Mouse (Mus musculus): ENCODE measurements around the gene Lrfn2. TPM values are rescaled to one million over a fixed set of nuclear protein-coding genes. Genes with fewer than 3 reads are reported as not detected.

Gene Lrfn2
- under 1 TPM; 0.13 to 0.24 TPM for total RNA-seq (2021)
- long read RNA-seq, experiment 1: 0 reads
- long read RNA-seq, experiment 2: 0 reads

- DNase-seq: peak; percentile 58
Measured at GRCm38 (mm10) chr17:48931621-48932405, at the start of gene Lrfn2. Lrfn2 (plus strand) TSS chr17:48932379.

- DNase-seq: no peak
Measured at GRCm38 (mm10) chr17:48887472-48888385, 44.5 kb upstream of the Lrfn2 start.

- no peak for DNase-seq
Measured at GRCm38 (mm10) chr17:48905286-48906040, 26.7 kb upstream of the Lrfn2 start.

DNA sequence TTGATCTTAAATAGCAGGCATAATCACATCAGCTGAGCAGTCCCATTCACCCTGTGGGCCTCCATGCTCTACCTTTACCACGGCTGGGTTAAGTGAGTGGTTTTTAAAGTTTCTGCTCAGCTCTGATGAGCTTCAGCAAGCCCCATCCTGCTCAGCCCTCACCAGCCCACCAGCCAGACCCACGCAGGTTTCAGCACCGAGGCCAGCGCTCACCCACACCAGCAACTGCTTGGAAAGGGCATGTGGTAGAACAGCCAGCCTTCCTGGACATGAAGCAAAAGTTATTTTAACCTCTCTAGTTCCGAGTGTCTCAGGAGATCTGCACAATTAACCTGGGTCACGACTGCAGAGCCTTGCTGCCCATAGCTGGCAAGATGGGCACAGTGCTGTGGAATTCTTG is 18.7 kb upstream of the Lrfn2 start:
- DNase-seq: no peak

DNA sequence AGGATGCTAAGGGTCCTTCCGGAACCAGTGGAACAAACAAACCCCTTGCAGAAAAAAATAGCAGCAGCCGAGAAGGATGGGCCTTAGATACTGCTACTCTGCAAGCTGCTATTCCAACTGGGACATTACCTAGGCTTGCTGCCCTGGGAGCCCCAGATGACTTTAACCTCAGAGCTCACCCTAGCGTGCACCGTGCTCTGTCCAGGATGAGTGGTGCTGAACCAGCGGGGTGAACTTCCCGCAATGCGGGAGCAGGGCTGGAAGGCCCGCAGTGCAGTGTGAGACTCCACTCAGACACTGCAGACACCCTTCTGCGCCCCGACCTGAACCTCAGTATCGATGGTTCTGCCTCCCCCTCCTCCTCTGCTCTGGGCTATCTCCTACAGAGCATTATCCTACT is 14.8 kb upstream of the Lrfn2 start:
- DNase-seq: no peak

GRCm38 (mm10) chr17:48918458-48918857 is 13.7 kb upstream of the Lrfn2 start:
- DNase-seq: no peak

DNA sequence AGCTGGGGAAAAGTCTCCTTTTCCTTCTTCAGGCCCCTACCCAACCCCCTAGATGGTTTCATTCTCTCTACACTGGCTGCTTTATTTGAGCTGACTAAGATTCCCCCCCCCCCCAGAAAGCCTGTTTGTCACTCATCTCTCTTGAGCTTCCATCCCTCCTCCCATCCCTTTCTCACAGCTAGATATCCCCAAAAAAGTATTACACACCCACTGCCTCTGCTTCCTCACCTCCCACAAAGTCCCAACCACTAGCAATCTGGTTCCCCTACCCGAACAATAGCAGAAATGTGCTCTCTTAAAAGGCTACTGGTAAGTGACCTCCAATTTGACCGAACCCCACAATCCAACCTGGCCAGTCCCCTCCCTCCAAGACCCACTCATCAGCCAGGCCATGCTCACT is 9.3 kb upstream of the Lrfn2 start:
- DNase-seq: no peak

GRCm38 (mm10) chr17:48925426-48925825 is 6.8 kb upstream of the Lrfn2 start:
- DNase-seq: no peak

- DNase-seq: no peak
Measured at GRCm38 (mm10) chr17:48930994-48931393, 1.2 kb upstream of the Lrfn2 start.

DNA sequence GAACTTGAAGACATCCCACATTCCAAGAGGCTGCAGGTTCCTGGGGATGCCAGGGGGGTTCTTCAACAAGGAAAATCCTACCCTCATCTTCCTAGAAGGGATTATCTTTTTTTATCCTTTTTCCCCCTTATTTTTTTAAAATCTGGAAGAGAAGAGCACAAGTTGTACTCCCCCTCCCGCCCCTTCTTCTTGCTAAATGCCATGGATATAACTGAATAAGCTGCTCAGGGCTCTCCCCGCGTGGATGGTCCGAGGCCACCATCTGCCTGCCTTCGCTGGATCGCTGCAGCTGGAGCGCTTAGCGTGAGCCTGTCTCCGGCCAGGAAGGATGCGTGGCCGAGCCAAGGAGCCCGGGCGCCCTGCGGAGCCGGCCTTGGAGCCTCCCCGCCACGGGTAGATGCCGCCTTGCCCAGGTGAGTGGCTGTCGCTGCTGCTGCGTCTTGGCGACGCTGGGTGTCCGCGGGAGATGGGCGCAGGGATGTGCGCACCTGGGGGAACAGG is 277 bp downstream of the Lrfn2 start:
- no peak for DNase-seq

- no peak for DNase-seq
Measured at GRCm38 (mm10) chr17:48932916-48933315, 737 bp downstream of the Lrfn2 start.

DNA sequence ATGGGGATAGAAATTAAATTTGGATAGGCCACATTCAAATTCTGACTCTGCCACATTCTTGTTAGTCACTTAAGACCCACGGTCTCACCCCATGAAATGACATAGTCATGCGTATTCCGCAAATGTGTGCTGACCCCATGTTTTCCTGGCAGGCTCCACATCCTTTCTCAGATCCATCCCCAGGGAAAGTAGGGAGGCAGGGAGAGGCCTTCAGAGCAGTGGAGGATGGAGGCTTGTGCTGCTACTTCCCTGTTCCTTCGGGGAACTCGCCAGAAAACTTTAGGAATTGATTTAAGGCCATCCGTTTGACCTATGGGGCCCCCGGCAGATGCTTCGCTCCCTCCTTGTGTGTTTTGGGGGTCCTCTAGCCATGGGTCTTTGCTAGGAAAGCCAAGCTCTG is 3.0 kb downstream of the Lrfn2 start:
- DNase-seq: no peak

GRCm38 (mm10) chr17:48936445-48937141 is 4.4 kb downstream of the Lrfn2 start:
- DNase-seq: no peak

DNA sequence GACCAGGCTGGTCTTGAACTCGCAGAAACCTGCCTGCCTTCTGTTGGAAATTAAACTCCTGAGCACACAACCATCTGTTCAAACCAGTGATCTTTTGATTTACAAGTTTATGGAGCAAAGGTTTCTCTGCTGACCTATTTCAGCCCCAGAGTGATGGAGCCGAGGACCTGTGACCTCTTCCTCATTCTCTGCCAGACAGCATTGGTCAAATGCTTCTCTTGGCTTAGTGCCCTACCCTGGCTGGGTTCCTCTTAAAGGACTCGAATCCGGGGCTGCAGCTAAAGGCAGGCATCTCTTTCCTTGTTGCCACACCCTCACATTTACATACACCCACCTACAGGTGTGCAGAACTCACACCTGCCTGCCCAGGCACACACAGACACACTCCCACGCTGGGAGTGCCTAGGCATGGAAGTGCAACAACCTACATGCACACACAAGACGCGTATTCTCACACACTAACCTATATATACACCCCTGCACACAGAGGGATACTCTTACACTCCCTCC is 6.6 kb downstream of the Lrfn2 start:
- no peak for DNase-seq

DNA sequence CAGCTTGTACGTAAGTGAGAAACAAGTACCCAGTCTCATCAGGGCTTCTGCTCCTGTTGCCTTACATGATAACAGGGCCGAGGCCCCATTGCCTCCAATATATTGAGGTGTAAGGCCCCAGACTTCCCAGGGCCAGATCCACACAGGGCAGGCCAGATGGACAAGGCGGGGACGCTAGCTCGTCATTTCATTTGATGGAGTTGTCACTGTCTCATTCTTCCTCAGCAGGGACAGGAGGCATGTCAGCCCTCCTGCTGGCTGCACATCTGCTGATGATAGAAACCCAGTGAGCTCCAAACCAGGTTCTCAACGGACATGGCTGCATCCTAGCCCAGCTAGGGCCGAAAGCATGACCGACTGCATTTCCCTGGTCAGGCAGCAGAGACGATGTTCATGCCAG is 14.1 kb downstream of the Lrfn2 start:
- DNase-seq: no peak

DNA sequence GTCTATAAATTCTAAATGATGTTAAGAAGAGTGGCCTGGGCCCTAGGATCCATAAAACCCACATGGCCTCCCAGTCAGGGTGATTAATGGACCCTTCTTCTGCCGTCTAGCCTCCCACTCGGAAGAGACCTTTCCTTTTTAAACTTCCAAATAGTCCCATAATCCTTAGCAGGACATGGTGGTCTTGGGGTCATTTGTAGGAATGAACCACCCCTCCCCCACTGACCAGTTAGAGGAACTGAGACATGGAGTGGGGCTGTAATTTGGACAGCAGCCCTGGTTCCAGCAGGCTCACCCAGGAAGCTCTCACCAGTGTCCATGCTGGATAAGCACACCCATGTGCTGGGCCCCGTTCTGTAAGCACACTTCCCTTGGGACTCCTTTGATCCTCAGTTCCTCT is 14.6 kb downstream of the Lrfn2 start:
- DNase-seq: no peak

DNA sequence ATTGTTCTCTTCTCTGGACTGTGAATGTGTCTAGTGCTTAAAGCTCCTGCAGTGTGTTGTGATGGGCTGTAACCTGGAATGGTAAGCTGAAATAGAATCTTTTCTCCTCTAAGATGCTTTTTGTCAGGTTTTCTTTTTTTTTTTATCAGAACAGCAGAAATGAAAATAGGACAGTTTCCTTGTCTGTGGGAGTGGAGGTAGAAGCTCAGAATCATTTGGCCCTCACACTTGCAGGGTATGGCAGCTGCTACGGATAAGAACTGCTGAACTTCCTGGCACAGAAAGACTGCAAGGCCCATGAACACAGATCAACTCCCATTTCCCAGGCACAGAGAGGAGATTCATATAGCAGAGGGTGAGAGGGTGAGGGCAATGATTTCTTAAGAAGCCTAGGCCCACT is 19.1 kb downstream of the Lrfn2 start:
- no peak for DNase-seq

GRCm38 (mm10) chr17:48956033-48956631 is 24.0 kb downstream of the Lrfn2 start:
- DNase-seq: no peak

DNA sequence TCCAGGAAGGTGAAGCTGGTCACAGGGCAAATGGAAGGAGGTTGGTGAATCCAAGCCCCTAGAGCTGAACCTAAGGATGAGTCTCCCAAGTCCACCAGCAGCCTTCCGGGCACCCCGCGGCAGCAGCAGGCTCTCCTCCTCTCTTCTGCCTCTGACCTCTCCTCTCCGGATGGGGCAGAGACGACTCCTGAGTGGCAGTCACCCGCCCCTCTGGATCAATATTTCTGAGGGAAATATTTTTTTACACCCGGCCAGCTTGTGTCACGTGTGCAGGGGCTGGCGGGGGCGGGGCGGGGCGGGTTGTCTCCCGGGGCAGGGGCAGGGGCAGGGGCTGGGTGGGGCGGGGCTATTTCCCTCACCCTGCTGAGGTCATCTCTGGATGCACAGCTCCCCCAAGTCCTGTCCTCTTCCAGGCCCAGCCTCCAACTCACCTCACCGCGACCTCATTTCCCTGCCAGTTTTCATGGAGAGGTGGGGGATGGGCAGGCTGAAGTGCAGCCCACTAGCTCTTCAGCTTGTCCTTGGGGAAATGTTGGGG is 28.1 kb downstream of the Lrfn2 start:
- DNase-seq: peak; percentile 40

DNA sequence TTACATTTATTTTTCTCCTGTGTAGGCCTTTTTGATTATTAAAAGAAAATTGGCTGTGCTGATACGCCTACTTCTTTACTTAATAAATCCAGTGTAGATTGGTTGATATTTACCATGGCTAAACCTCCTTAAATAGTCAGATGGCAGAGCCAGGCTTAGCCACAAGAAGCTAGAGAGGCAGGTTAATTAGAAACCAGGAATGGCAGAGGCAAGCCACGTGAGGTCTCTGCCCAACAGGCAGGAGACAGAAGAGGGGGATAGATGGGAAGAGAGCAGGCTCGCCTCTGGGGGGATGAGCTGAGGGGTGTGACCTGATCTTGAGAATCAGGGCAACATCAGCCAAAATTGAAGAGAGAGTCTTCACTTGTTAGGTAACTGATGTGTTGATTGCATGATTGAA is 30.5 kb downstream of the Lrfn2 start:
- DNase-seq: no peak

GRCm38 (mm10) chr17:48963740-48964139 is 31.6 kb downstream of the Lrfn2 start:
- no peak for DNase-seq

All from gastrocnemius, postnatal 25 days (tissue).